Mouse (Mus musculus) limb, embryonic 10.5 days (tissue): ENCODE measurements around the gene Rpap1. TPM values are rescaled to one million over a fixed set of nuclear protein-coding genes. Genes with fewer than 3 reads are reported as not detected.
"Not testable (repeated sequence)": the region's sequence is repeated elsewhere in the genome, so short reads cannot be mapped to it uniquely, and the experiment has no call there.

Experiments used
- DNase-seq: peaks from one replicate; pipeline ENCODE4 v3.0.0-alpha.2; 2017; ENCODE audit warnings: low spot score
- H3K27ac ChIP-seq: fragments of 300-500 bp; sonication (generic); 2 replicates; pipeline ENCODE4 v1.5.1; 2016; ENCODE audit warnings: mild to moderate bottlenecking
- H3K27me3 ChIP-seq: fragments of 300-500 bp; sonication (generic); 2 replicates; pipeline ENCODE4 v1.6.1; 2016; ENCODE audit warnings: low read depth, mild to moderate bottlenecking; ENCODE audit not compliant: poor library complexity, severe bottlenecking
- H3K36me3 ChIP-seq: fragments of 300-500 bp; sonication (generic); 2 replicates; pipeline ENCODE4 v1.6.1; 2016; ENCODE audit warnings: mild to moderate bottlenecking, moderate library complexity
- H3K4me1 ChIP-seq: fragments of 300-500 bp; sonication (generic); 2 replicates; pipeline ENCODE4 v1.6.1; 2016
- H3K4me3 ChIP-seq: fragments of 300-500 bp; sonication (generic); 2 replicates; pipeline ENCODE4 v1.5.1; 2016; ENCODE audit warnings: mild to moderate bottlenecking, moderate library complexity
- H3K9me3 ChIP-seq: fragments of 300-500 bp; sonication (generic); replicated peaks from 2 replicates; pipeline ENCODE4 v1.6.1; 2016; ENCODE audit warnings: mild to moderate bottlenecking
- WGBS: fragments of 180-500 bp; shearing (Covaris S2); methylation state at CpG from one replicate; pipeline ENCODE4 v1.1.7; 2016; 5-methylcytosine and 5-hydroxymethylcytosine counted together
- polyA plus RNA-seq: library from polyadenylated mRNA; unstranded; fragments of >200 nt; fragmentation: Nextera tagmentation; extraction: Ambion mirVana; gene quantifications from 2 replicates; pipeline ENCODE4 v1.2.1, GENCODE M21; 2016

The Rpap1 gene
- polyA plus RNA-seq, 1 experiment from 2014 or later: 46.3 TPM

DNA sequence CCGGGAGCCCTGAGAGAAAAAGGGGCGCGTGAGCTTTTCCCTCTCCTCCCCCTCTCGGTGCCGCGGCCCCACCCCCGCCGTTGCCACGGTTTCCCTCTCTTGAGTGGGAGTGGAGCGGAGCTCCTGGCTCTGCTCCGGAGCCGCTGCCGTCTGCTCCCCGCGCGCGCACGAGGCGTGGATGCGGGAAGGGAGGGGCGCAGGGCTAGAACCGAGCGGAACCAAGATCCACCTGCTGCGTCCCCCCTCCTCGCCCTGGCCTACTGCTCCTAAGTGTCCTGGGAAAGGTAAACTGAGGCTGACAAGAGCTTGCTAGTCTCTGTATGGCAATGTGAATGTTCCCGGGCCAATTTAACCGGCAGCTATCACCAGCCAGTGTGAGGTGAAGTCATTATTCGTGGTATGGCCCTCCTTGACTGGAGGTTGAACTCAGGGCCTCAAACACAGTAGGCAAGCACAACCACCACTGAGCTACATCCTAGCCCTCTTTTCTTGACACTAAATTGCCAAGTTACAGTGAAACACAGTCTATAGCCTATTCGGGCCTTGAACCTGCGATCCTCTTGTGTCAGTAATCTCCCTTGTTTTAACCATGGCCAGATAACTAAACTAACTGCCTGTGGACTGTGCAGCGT, 44.0 kb downstream of the Rpap1 start:
- no peak for DNase-seq
- H3K9me3 ChIP-seq: no peaks in the 10 kb centered on the region
- peaks cover 90% of the 10 kb centered on the region for H3K27me3 ChIP-seq
- H3K4me3 ChIP-seq: peak overlapping the region; percentile 71
- no peaks in the 10 kb centered on the region for H3K36me3 ChIP-seq
- H3K4me1 ChIP-seq: peaks cover 43% of the 10 kb centered on the region
- H3K27ac ChIP-seq: 0 out of 2 replicates have a peak overlapping the region, but pooled peaks have one; percentile 93
- 7% methylated on average over 31 of the region's 31 CpGs for WGBS

DNA sequence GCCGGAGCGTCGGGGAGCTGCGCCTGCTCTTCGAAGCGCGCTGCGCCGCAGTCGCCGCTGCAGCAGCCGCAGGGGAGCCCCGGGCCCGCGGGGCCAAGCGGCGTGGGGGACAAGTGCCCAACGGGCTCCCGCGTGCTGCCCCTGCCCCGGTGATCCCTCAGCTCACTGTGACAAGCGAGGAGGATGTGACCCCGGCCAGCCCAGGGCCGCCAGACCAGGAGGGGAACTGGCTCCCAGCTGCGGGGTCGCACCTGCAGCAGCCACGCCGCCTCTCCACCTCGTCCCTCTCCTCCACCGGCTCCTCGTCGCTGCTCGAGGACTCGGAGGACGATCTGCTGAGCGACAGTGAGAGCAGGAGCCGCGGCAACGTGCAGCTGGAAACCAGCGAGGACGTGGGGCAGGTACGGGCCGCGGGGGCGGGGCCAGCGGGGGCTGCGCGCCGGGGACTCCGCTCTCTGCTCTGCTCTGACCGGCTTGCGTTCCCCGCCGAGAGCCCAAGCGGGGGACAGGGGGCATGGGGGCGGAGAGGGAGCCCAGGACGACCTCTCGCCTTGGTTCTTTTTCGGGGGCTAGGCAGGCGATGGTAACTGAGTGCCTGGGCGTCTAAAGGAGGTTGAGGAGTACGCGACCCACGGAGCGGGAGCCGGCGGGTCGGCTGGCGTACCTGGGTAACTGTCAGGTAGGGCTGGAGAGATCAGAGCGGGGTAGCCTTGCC, 44.7 kb downstream of the Rpap1 start:
- H3K4me1 ChIP-seq: peaks cover 43% of the 10 kb centered on the region
- under 1% methylated on average over 70 of the region's 70 CpGs for WGBS
- peak; percentile 76 for DNase-seq
- H3K4me3 ChIP-seq: peak overlapping the region; percentile 71
- H3K27me3 ChIP-seq: peaks cover 90% of the 10 kb centered on the region
- H3K27ac ChIP-seq: peak overlapping the region; percentile 93
- H3K36me3 ChIP-seq: no peaks in the 10 kb centered on the region
- no peaks in the 10 kb centered on the region for H3K9me3 ChIP-seq

DNA sequence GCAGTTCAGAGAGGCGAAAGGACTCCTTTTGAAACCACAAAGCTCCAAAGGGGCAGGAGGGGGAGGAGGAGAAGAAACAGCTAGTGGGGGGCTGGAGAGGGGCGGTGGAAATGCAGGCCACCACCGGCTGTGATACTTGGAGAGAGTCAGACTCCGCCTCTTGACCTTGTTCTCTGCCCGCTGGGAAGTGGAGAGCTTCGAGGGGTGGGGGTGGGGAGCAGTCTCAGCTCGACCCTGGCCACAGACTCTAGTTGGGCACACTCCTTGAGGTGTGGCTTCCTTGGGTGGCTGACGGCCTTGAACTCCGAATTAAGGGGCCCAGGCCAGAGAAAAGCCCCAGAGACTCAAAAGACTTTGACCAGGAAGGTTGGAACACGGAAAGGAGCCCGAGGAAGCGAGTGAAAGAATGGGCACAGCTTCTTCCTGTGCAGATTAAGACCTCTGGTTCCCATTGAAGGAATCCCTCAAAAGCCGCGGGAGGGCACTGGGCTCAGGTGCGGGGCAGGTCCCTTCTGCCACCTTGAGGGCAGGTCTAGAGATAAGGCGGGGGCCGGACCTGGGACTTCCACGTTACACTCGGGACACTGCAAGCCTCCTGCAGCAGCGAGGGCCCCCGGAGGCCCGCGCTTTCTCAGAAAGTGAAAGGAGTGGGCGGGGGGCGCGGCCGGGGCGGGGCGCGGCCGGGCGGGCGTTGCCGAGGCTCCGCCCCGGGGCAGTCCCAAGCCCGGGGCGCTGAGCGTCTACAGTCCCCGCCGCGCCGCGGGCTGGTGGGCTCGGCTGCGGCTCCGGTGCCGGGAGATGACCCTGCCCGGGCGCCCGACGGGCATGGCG, 45.5 kb downstream of the Rpap1 start, which contains the start of gene Itpka:
Gene Itpka, plus strand, starts transcription at position 757 of the 831 bp plus-strand sequence.
- peak; percentile 90 for DNase-seq
- H3K27me3 ChIP-seq: peaks cover 90% of the 10 kb centered on the region
- peak within 1 kb of the TSS; percentile 71 for H3K4me3 ChIP-seq
- no peaks in the 10 kb centered on the region for H3K9me3 ChIP-seq
- peak within 1 kb of the TSS; percentile 93 for H3K27ac ChIP-seq
- H3K4me1 ChIP-seq: peaks cover 43% of the 10 kb centered on the region
- whole genome bisulfite sequencing: 2% methylated on average over 53 of the region's 53 CpGs
- H3K36me3 ChIP-seq: no peaks in the 10 kb centered on the region

DNA sequence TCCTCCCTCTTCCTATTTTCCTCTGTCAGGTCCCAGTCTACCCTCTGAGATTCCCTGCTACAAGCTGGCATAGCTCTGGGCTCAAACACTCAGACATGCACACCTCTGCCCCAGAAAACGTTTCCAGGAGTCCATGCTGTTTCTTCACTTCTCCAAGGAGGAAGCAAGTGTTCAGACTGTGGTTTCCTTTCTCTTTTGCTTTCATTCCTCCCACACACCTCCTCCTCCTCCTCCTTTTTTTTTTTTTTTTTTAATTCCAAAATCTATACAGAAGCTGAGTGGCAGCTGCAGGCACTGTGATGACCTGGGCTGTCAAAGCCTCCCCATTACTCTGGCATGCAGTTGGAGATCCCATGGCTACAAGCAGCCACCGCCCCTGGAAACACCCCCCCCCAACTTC, 46.8 kb downstream of the Rpap1 start:
- H3K27ac ChIP-seq: no peak overlapping the region
- no peak for DNase-seq
- WGBS: 22% methylated on average over 2 of the region's 2 CpGs
- peaks cover 43% of the 10 kb centered on the region for H3K4me1 ChIP-seq
- H3K36me3 ChIP-seq: peaks cover 3% of the 10 kb centered on the region
- peaks cover 88% of the 10 kb centered on the region for H3K27me3 ChIP-seq
- H3K4me3 ChIP-seq: no peak overlapping the region
- no peaks in the 10 kb centered on the region for H3K9me3 ChIP-seq

DNA sequence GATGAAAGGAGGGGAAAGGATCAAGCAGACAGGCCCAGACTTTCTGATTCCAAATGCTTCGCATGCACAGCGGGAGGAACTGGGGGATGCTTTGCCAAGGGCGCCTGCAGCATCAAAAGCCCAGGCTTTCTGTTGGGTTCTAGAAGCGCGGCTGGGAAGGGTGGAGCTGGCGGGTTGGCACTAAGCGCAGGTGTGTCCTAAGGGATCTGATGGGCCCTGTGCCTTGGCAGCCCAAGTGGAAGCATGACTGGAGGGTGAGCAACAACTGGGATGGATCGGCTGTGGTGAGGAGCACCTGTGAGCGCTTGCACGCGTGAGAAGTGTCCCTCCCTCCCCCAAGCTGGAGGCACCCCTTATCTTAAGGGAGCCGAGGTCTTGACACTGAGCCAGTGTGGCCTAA, 50.2 kb downstream of the Rpap1 start:
- peaks cover 54% of the 10 kb centered on the region for H3K27me3 ChIP-seq
- WGBS: 20% methylated on average over 12 of the region's 12 CpGs
- peaks cover 38% of the 10 kb centered on the region for H3K36me3 ChIP-seq
- no peak for DNase-seq
- peaks cover 15% of the 10 kb centered on the region for H3K4me1 ChIP-seq
- no peak overlapping the region for H3K4me3 ChIP-seq
- no peaks in the 10 kb centered on the region for H3K9me3 ChIP-seq
- H3K27ac ChIP-seq: no peak overlapping the region

DNA sequence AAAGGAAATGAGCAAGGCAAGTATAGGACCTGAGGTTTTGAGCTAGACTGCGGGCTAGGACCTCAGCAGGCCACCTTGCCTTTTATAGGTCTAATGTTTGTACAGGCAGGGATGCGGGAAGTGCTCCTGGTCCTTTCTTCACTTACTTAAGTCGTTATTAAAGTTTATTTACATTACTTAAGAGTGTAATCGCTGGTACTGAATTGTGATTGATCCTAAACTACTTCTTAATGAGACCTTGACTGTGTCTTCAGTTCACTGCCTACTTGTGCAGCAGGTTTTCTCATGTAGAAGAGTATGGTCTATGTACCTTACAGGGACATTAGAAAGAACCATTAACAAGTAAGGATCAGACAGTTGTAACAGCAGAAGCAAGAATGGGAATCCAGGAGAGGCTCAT, 56.6 kb downstream of the Rpap1 start:
- H3K4me1 ChIP-seq: no peaks in the 10 kb centered on the region
- no peaks in the 10 kb centered on the region for H3K9me3 ChIP-seq
- H3K27ac ChIP-seq: no peak overlapping the region
- no peak overlapping the region for H3K4me3 ChIP-seq
- H3K36me3 ChIP-seq: peaks cover 100% of the 10 kb centered on the region
- H3K27me3 ChIP-seq: peaks cover 3% of the 10 kb centered on the region
- DNase-seq: no peak
- WGBS: 92% methylated on average over 4 of the region's 4 CpGs

DNA sequence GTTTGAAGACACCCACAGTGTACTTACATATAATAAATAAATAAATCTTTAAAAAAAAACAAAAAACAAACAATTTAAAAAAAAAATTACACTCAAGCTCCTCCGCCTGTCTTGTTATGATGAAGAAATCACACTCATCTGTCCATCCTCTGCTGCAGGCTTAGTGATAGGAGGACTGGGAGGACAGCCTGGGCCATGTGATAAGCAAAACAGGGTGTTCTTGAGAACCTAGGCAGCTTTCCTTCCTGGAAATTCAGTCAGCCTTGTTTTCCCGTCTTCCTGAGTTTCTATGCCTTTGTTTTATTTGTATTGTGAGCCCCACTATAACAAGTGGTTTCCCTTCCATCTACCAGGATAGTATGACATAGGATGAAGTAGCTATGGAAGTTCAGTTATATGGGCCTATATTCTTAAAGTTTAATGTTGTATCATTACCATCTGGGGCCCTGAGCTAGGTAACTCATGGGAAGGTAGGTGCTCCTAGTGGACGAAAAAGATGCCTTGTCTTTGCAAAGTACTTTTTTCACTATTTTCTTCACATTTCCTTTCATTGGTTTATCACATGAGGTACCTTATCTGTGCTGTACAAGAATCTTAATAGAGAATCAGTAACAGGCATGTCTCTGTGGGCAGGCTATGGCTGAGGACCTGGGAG, 59.4 kb downstream of the Rpap1 start:
- peaks cover 99% of the 10 kb centered on the region for H3K36me3 ChIP-seq
- H3K4me1 ChIP-seq: no peaks in the 10 kb centered on the region
- WGBS: 94% methylated on average over 3 of the region's 3 CpGs
- no peak for DNase-seq
- H3K9me3 ChIP-seq: no peaks in the 10 kb centered on the region
- H3K27ac ChIP-seq: no peak overlapping the region
- H3K27me3 ChIP-seq: no peaks in the 10 kb centered on the region
- no peak overlapping the region for H3K4me3 ChIP-seq

DNA sequence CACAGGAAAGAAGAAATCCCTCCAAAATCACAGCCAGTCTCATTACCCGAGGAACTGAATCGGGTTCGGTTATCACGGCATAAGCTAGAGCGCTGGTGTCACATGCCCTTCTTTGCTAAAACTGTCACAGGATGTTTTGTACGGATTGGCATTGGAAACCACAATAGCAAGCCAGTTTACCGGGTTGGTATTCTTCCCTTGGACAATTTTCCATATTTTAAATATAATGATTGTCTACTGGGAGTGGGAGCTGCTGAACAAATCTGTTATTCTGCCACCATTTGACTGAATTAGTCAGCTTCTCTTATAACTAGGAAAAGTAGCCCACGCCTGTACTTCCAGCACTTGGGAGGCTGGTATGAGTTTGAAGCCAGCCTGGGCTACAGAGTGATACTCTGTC, 66.3 kb downstream of the Rpap1 start:
- DNase-seq: no peak
- 96% methylated on average over 8 of the region's 8 CpGs for WGBS
- H3K9me3 ChIP-seq: no peaks in the 10 kb centered on the region
- H3K4me3 ChIP-seq: no peak overlapping the region
- no peaks in the 10 kb centered on the region for H3K4me1 ChIP-seq
- no peaks in the 10 kb centered on the region for H3K27me3 ChIP-seq
- H3K36me3 ChIP-seq: peaks cover 98% of the 10 kb centered on the region
- no peak overlapping the region for H3K27ac ChIP-seq

DNA sequence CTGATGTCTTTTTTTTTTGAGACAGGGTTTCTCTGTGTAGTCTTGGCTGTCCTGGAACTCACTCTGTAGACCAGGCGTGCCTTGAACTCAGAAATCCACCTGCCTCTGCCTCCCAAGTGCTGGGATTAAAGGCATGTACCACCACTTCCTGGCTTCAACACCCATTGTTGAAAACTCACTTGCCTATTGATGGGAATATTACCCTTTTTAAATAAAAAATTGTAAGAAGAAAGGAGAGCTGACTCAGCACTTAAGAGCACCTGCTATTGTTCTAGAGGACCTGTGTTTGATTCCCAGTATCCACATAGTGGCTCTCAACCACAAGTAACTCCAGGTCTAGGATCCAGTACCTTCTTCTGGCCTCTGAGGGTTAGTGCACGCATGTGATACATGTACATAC, 71.5 kb downstream of the Rpap1 start:
- not testable (repeated sequence) for H3K27ac ChIP-seq, H3K9me3 ChIP-seq, DNase-seq, H3K27me3 ChIP-seq, H3K4me3 ChIP-seq, H3K4me1 ChIP-seq
- whole genome bisulfite sequencing: 90% methylated on average over 2 of the region's 2 CpGs
- H3K36me3 ChIP-seq: peaks cover 96% of the 10 kb centered on the region

Other genes with a start within 250 kb of the Rpap1 start
- gene Exd1, start 239.9 kb downstream of the Rpap1 start, polyA plus RNA-seq: 0.44 and 0.67 TPM in 2 replicates
- 46.9 and 57.3 TPM in 2 replicates for gene Chp1, start 239.8 kb downstream of the Rpap1 start, polyA plus RNA-seq
- 57.9 and 67.9 TPM in 2 replicates for gene Nusap1, start 169.2 kb downstream of the Rpap1 start, polyA plus RNA-seq
- gene Oip5, start 169.1 kb downstream of the Rpap1 start, polyA plus RNA-seq: 35.4 and 38.7 TPM in 2 replicates
- gene Ndufaf1, start 124.7 kb downstream of the Rpap1 start, polyA plus RNA-seq: 53.1 and 56.5 TPM in 2 replicates
- gene Rtf1, start 112.5 kb downstream of the Rpap1 start, polyA plus RNA-seq: 55.9 and 65.4 TPM in 2 replicates
- gene Itpka, start 45.2 kb downstream of the Rpap1 start, polyA plus RNA-seq: 0.55 and 0.65 TPM in 2 replicates
- gene Ltk, start 27.1 kb downstream of the Rpap1 start, polyA plus RNA-seq: not detected in 2 replicates
- 22.7 and 30.0 TPM in 2 replicates for gene Tyro3, start 10.2 kb upstream of the Rpap1 start, polyA plus RNA-seq
- 27.5 and 28.0 TPM in 2 replicates for gene Mga, start 109.7 kb upstream of the Rpap1 start, polyA plus RNA-seq
- gene Mapkbp1, start 185.2 kb upstream of the Rpap1 start, polyA plus RNA-seq: 2.8 and 4.5 TPM in 2 replicates
- gene Jmjd7, start 239.9 kb upstream of the Rpap1 start, polyA plus RNA-seq: 19.8 and 25.1 TPM in 2 replicates
- 3.6 and 4.3 TPM in 2 replicates for gene Gm28042, start 240.0 kb upstream of the Rpap1 start, polyA plus RNA-seq
- gene Pla2g4b, start 245.9 kb upstream of the Rpap1 start, polyA plus RNA-seq: 1.4 and 3.9 TPM in 2 replicates